Mouse (Mus musculus): ENCODE measurements around the gene Ly6g5c. TPM values are rescaled to one million over a fixed set of nuclear protein-coding genes. Genes with fewer than 3 reads are reported as not detected.

The Ly6g5c gene
- 0.37 TPM in 1 of 2 replicates, not detected in the other for polyA plus RNA-seq (2015; fragmentation: Nextera tagmentation; extraction: Ambion mirVana)

GRCm38 (mm10) chr17:35108097-35108496 lies at the start of gene Ly6g5c:
Ly6g5c (plus strand) TSS chr17:35108279.
- no peak for DNase-seq (ENCODE audit: low spot score)

DNA sequence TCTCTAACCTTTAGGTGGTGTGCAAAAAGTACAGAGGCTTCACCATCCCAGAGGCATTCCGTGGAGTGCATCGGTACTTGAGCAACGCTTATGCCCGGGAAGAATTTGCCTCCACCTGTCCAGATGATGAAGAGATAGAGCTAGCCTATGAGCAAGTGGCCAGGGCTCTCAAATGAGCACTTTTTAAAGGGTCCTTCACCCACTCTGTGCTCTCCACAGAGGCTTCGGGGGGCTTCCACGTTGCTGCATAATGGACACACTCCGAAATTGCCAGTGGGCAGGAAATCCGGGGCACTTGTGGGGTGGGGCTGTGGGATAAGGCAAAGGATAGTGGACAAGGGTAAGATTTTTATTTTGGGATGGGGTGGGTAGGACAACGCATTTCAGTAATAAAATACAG lies 49.8 kb upstream of the Ly6g5c start:
- no peak for DNase-seq (ENCODE audit: low spot score)

- peak; percentile 87 for DNase-seq (ENCODE audit: low spot score)
Measured at GRCm38 (mm10) chr17:35058911-35059892, 48.9 kb upstream of the Ly6g5c start, which contains the start of gene Ddah2. Ddah2 (plus strand) TSS chr17:35059035.

- DNase-seq (ENCODE audit: low spot score), result no peak
Measured at GRCm38 (mm10) chr17:35060071-35060470, 48.0 kb upstream of the Ly6g5c start.

GRCm38 (mm10) chr17:35060737-35061297 lies 47.3 kb upstream of the Ly6g5c start:
- no peak for DNase-seq (ENCODE audit: low spot score)

GRCm38 (mm10) chr17:35061299-35061698 lies 46.8 kb upstream of the Ly6g5c start:
- no peak for DNase-seq (ENCODE audit: low spot score)

DNA sequence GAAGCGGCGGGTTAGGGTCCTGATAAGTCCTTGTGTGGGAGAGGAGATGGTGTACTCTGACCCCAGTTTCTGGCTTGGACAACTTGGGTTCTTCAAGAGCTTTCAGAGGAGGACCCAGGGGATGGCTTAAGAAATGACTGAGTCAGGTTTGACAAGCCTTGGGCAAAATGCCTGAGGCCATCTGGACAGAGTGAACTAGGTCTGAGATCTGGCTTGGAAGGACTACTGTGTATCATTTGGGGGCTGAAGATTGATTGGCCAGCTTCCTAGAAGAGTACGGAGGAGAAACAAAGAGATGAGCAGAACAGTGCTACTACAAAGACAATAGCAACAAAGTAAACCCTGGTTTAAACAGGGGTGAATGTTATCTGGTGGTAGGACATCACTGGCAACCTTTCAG lies 44.6 kb upstream of the Ly6g5c start:
- no peak for DNase-seq (ENCODE audit: low spot score)

- DNase-seq (ENCODE audit: low spot score), result no peak
Measured at GRCm38 (mm10) chr17:35064378-35064877, 43.7 kb upstream of the Ly6g5c start.

GRCm38 (mm10) chr17:35064951-35065947 lies 42.8 kb upstream of the Ly6g5c start, which contains the start of gene Ly6g6c:
Ly6g6c (plus strand) TSS chr17:35065388.
- no peak for DNase-seq (ENCODE audit: low spot score)

DNA sequence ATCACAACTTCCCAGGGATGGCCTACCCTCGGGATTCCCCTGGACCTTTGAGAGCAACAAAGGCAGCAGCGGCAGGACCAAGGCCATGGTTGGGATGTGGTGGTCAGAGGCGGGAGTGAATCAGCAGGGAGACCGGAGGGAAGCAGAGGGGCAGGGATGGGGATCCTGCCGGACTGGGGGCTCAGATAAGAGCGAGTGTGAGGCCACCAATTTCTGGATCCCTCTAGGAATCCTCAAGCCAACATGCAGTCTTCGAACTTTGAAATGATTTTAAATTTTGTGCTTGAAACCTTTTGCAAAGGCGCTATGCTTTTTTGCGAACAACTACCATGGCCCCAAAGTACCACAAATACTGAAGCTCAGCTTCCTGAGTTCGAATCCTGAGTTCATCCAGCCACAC lies 42.0 kb upstream of the Ly6g5c start, which contains the start of gene Mpig6b:
Mpig6b (minus strand) TSS at position 101 of the 400 bp plus-strand sequence.
- no peak for DNase-seq (ENCODE audit: low spot score)

- DNase-seq (ENCODE audit: low spot score), result no peak
Measured at GRCm38 (mm10) chr17:35068213-35068914, 39.7 kb upstream of the Ly6g5c start.

DNA sequence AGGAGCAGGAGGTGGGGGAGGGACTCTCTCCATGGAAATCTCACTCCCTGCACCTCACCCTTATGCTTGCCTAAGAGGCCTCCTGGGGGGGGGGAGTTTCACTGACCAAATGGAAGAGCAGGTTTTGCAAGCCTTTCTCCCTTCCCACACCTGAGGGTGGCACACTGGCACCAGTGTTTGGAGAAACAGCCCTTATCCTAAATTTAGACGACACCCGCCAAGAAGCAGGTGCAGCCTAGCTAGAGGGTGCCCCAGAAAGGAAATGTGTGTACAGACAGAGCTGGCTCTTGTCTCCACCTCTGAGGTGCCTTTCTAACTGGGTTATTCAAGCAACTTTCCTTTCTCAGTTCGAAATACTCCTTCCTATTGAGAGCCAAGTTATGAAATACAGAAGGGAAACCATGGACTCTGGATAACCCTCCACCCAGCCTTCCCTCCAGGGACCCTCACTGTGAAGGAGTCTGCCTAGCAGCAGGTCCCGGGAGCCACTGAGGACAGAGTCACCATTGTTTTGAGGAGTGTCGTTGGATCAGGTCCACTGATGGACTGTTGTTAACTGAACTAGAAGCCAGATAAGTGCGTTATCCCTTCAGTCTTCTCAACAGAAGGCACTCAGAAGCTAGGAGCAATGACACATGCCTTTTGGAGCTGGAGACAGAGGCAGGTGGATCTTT lies 37.4 kb upstream of the Ly6g5c start:
- DNase-seq (ENCODE audit: low spot score), result peak; percentile 82

DNA sequence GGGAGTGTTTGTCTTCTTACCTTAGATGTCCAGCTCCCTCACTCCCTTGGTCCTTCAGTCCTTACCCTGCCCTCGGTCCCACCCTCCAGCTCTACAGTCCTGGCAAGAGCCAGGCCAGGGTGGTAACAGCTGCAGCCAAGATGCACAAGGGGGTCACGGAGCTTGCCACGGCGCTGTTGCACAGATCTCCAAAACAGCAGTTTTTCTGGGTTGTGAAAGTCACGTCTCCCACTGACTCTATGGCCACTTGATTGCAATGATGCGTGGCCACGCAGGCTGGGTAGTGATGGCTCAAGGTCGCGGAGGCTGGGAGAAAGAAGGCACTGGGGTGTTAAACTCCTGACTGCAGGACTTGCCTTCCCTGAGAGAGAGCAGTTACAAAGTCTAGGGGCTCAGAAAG lies 36.6 kb upstream of the Ly6g5c start:
- no peak for DNase-seq (ENCODE audit: low spot score)

GRCm38 (mm10) chr17:35074097-35074496 lies 34.0 kb upstream of the Ly6g5c start:
- DNase-seq (ENCODE audit: low spot score), result peak; percentile 46

- DNase-seq (ENCODE audit: low spot score), result no peak
Measured at GRCm38 (mm10) chr17:35076507-35077176, 31.4 kb upstream of the Ly6g5c start, which contains the start of gene Ly6g6e. Ly6g6e (plus strand) TSS chr17:35076902.

DNA sequence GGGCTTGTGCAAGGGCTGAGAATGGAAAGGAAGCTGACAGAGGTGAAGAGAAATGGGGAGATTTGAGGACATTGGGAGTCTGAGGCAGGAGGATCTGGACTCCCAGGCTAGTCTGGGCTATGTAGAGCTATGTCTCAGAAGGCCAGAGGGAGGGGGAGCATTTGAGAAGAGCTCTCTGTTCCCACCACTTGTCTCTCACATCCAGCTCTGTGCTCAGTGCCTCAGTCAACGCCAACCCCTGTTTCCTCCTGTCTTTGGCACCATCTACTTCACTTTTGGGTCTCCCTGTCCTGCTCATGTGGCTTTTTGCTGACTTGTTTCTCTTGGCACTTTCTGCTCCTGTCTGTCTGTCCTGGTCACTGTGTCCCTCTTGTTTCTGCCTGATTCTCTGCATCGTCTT lies 30.8 kb upstream of the Ly6g5c start:
- DNase-seq (ENCODE audit: low spot score), result no peak

GRCm38 (mm10) chr17:35077786-35078233 lies 30.3 kb upstream of the Ly6g5c start, which contains the start of gene Ly6g6d:
Ly6g6d (minus strand) TSS chr17:35078065.
- no peak for DNase-seq (ENCODE audit: low spot score)

GRCm38 (mm10) chr17:35079778-35080177 lies 28.3 kb upstream of the Ly6g5c start:
- DNase-seq (ENCODE audit: low spot score), result no peak

GRCm38 (mm10) chr17:35080248-35080647 lies 27.8 kb upstream of the Ly6g5c start:
- DNase-seq (ENCODE audit: low spot score), result no peak
